Mouse (Mus musculus) right cerebral cortex, postnatal 10 days (tissue): Measurements from ENCODE around the gene Tlr8.

ENCODE experiments used
- DNase-seq, 2 experiments: peaks; one replicate each; pipeline ENCODE4 v3.0.0; 2021; ENCODE audit warnings: low spot score in 2 of 2

Tlr8 gene

GRCm38 (mm10) chrX:167205813-167206520 is 58.2 kb downstream of the Tlr8 start:
- DNase-seq = no peak

DNA sequence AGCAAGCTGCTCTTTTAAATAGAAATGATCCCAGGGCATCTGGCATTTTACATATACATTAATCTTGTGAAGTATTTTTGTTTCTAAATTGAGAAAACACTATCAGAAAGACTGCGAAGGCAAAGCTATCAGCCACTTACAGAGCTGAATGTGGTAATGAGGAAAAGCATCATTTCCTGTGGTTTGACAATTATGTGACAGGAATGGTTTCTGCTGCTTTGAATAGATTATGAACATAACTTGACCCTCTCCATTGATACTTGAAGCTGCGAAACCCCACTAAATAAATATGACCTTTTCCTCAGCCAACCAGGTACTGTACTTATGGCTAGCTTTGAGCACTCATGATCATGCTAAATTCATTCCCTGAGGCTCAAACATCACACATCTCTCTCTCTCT is 62.8 kb downstream of the Tlr8 start:
- no peak for DNase-seq

GRCm38 (mm10) chrX:167195228-167195649 is 68.9 kb downstream of the Tlr8 start:
- no peak for DNase-seq
